Mouse (Mus musculus): ENCODE measurements around the gene Sntb2. TPM values are rescaled to one million over a fixed set of nuclear protein-coding genes. Genes with fewer than 3 reads are reported as not detected.
"Not testable (repeated sequence)": the region's sequence is repeated elsewhere in the genome, so short reads cannot be mapped to it uniquely, and the experiment has no call there.

The Sntb2 gene
- polyA plus RNA-seq, 1 experiment from 2014 or later, result 18.4 TPM

DNA sequence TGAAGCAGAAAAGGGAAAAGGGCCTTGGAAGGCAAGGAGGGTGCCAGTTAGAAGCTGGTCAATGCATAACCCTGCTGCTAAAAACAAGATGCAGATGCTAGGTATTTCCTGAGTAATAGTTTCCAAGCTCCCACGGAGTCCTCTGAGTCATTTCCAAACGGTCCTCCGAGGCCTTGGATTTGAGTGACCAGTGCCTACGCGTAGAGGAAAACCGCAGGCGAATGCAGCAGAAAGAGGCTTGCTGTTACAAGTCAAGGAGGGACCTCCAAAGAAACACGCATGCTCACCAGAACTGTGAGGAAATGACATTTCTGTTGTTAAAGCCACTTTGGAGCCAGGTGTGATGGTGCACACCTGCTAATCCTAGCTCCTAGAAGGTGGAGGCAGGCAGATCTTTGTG, 87.9 kb downstream of the Sntb2 start:
- no peak overlapping the region for H3K9ac ChIP-seq
- H3K36me3 ChIP-seq, result no peaks in the 10 kb centered on the region
- ATAC-seq (ENCODE audit: insufficient number of reproducible peaks, insufficient read depth, low FRiP score, low TSS enrichment), result no peak
- no peak overlapping the region for H3K4me2 ChIP-seq (replicated peaks)
- H3K4me3 ChIP-seq, result no peak overlapping the region
- no peaks in the 10 kb centered on the region for H3K4me1 ChIP-seq
- 87% methylated on average over 8 of the region's 8 CpGs for WGBS
- H3K27me3 ChIP-seq, result no peaks in the 10 kb centered on the region
- H3K9me3 ChIP-seq, result no peaks in the 10 kb centered on the region
- no peak overlapping the region for H3K27ac ChIP-seq

- ATAC-seq (ENCODE audit: insufficient number of reproducible peaks, insufficient read depth, low FRiP score, low TSS enrichment), result no peak
- Histone ChIP-seq H3K4me1 (peaks cover 18% of the 10 kb centered on the region), H3K27me3 (no peaks in the 10 kb centered on the region), H3K9ac (no peak overlapping the region), H3K27ac (no peak overlapping the region), H3K9me3 (no peaks in the 10 kb centered on the region), H3K36me3 (no peaks in the 10 kb centered on the region), H3K4me3 (no peak overlapping the region), H3K4me2 (replicated peaks) (no peak overlapping the region)
- WGBS, result 82% methylated on average over 3 of the region's 3 CpGs
Observed at GRCm38 (mm10) chr8:107029310-107029709, 93.8 kb downstream of the Sntb2 start.

- no peak overlapping the region for H3K9ac ChIP-seq
- no peaks in the 10 kb centered on the region for H3K36me3 ChIP-seq
- ATAC-seq (ENCODE audit: insufficient number of reproducible peaks, insufficient read depth, low FRiP score, low TSS enrichment), result no peak
- H3K9me3 ChIP-seq, result no peaks in the 10 kb centered on the region
- peaks cover 18% of the 10 kb centered on the region for H3K4me1 ChIP-seq
- H3K27ac ChIP-seq, result no peak overlapping the region
- no peaks in the 10 kb centered on the region for H3K27me3 ChIP-seq
- H3K4me3 ChIP-seq, result no peak overlapping the region
- 65% methylated on average over 5 of the region's 5 CpGs for WGBS
- H3K4me2 ChIP-seq (replicated peaks), result no peak overlapping the region
Observed at GRCm38 (mm10) chr8:107030058-107030457, 94.5 kb downstream of the Sntb2 start.

GRCm38 (mm10) chr8:107030650-107031576, 95.4 kb downstream of the Sntb2 start, which contains the start of gene Vps4a:
Gene Vps4a (plus strand): TSS chr8:107031222.
- H3K27me3 ChIP-seq, result no peaks in the 10 kb centered on the region
- WGBS, result 5% methylated on average over 63 of the region's 66 CpGs
- ATAC-seq (ENCODE audit: insufficient number of reproducible peaks, insufficient read depth, low FRiP score, low TSS enrichment), result peak; percentile 94
- H3K9me3 ChIP-seq, result no peaks in the 10 kb centered on the region
- peak within 1 kb of the TSS; percentile 97 for H3K4me3 ChIP-seq
- peak within 1 kb of the TSS; percentile 77 for H3K27ac ChIP-seq
- H3K4me1 ChIP-seq, result peaks cover 18% of the 10 kb centered on the region
- peak within 1 kb of the TSS; percentile 96 for H3K9ac ChIP-seq
- peak within 1 kb of the TSS; percentile 69 for H3K4me2 ChIP-seq (replicated peaks)
- H3K36me3 ChIP-seq, result peaks cover 7% of the 10 kb centered on the region; the same call in 1 of the 2 replicates

- H3K27ac ChIP-seq, result peak overlapping the region; percentile 77
- under 1% methylated on average over 40 of the region's 40 CpGs for WGBS
- no peaks in the 10 kb centered on the region for H3K9me3 ChIP-seq
- peak overlapping the region; percentile 97 for H3K4me3 ChIP-seq
- no peak; the same call in 1 of the 2 replicates for ATAC-seq (ENCODE audit: insufficient number of reproducible peaks, insufficient read depth, low FRiP score, low TSS enrichment)
- peaks cover 12% of the 10 kb centered on the region for H3K36me3 ChIP-seq
- peaks cover 18% of the 10 kb centered on the region for H3K4me1 ChIP-seq
- H3K4me2 ChIP-seq (replicated peaks), result peak overlapping the region; percentile 69
- peak overlapping the region; percentile 96 for H3K9ac ChIP-seq
- no peaks in the 10 kb centered on the region for H3K27me3 ChIP-seq
Observed at GRCm38 (mm10) chr8:107031577-107032090, 96.1 kb downstream of the Sntb2 start.

- H3K27ac ChIP-seq; H3K4me3 ChIP-seq; H3K9ac ChIP-seq; ATAC-seq (ENCODE audit: insufficient number of reproducible peaks, insufficient read depth, low FRiP score, low TSS enrichment); H3K27me3 ChIP-seq; H3K9me3 ChIP-seq; H3K4me2 ChIP-seq (replicated peaks): not testable (repeated sequence)
- H3K36me3 ChIP-seq, result peaks cover 19% of the 10 kb centered on the region
- WGBS, result 95% methylated on average over 2 of the region's 2 CpGs
- peaks cover 18% of the 10 kb centered on the region for H3K4me1 ChIP-seq
Observed at GRCm38 (mm10) chr8:107033609-107034008, 98.1 kb downstream of the Sntb2 start.

DNA sequence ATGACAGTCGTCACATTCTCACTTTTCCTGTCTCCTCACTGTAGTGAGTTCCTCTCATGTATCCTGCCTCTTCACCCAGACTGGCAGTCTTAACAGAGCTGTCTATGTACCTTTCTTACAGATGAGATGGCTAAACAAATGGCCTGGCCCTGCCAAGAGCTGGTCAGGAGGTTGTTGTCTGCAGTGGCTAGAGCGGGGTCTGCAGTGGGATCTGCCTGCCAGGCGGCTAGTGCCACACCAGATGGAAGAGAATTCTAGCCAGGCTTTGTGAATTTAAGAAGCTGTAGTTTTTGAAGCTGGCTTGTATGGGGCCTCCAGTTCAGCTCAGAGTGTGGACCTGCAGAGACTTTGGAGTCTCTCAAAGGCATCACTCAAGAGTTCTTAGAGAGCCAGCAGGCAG, 100.1 kb downstream of the Sntb2 start:
- H3K4me2 ChIP-seq (replicated peaks), result no peak overlapping the region
- H3K36me3 ChIP-seq, result peaks cover 38% of the 10 kb centered on the region
- no peak overlapping the region for H3K27ac ChIP-seq
- H3K4me3 ChIP-seq, result no peak overlapping the region
- H3K9ac ChIP-seq, result no peak overlapping the region
- WGBS, result 86% methylated on average over 3 of the region's 3 CpGs
- no peak for ATAC-seq (ENCODE audit: insufficient number of reproducible peaks, insufficient read depth, low FRiP score, low TSS enrichment)
- no peaks in the 10 kb centered on the region for H3K27me3 ChIP-seq
- no peaks in the 10 kb centered on the region for H3K9me3 ChIP-seq
- peaks cover 18% of the 10 kb centered on the region for H3K4me1 ChIP-seq

DNA sequence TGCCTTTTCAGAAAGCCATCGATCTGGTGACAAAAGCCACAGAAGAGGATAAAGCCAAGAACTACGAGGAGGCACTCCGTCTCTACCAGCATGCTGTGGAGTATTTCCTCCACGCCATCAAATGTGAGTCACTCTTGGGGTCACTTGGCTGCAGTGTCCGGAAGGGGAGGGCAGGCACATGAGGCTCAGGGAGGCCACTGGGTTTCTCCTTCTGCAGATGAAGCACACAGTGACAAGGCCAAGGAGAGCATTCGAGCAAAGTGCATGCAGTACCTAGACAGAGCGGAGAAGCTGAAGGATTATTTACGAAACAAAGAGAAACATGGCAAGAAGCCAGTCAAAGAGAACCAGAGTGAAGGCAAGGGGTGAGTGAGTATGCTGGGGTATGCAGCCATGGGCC, 101.1 kb downstream of the Sntb2 start:
- 93% methylated on average over 8 of the region's 8 CpGs for WGBS
- no peaks in the 10 kb centered on the region for H3K27me3 ChIP-seq
- ATAC-seq (ENCODE audit: insufficient number of reproducible peaks, insufficient read depth, low FRiP score, low TSS enrichment), result no peak

GRCm38 (mm10) chr8:107040632-107041031, 105.1 kb downstream of the Sntb2 start:
- peaks cover 84% of the 10 kb centered on the region for H3K36me3 ChIP-seq
- WGBS, result 82% methylated on average over 7 of the region's 7 CpGs

More for the DNA sequence above, 101.1 kb downstream of the Sntb2 start:
- Histone ChIP-seq H3K4me3 (no peak overlapping the region), H3K4me2 (replicated peaks) (no peak overlapping the region), H3K36me3 (peaks cover 48% of the 10 kb centered on the region), H3K4me1 (peaks cover 18% of the 10 kb centered on the region), H3K9ac (no peak overlapping the region), H3K9me3 (no peaks in the 10 kb centered on the region), H3K27ac (no peak overlapping the region)

GRCm38 (mm10) chr8:107045478-107045877, 109.9 kb downstream of the Sntb2 start:
- Histone ChIP-seq H3K4me2 (replicated peaks) (no peak overlapping the region), H3K4me1 (peaks cover 8% of the 10 kb centered on the region), H3K9me3 (no peaks in the 10 kb centered on the region), H3K4me3 (no peak overlapping the region), H3K36me3 (peaks cover 75% of the 10 kb centered on the region), H3K9ac (no peak overlapping the region), H3K27me3 (no peaks in the 10 kb centered on the region), H3K27ac (no peak overlapping the region)
- no peak for ATAC-seq (ENCODE audit: insufficient number of reproducible peaks, insufficient read depth, low FRiP score, low TSS enrichment)
- WGBS, result 91% methylated on average over 6 of the region's 6 CpGs

More at GRCm38 (mm10) chr8:107040632-107041031, 105.1 kb downstream of the Sntb2 start:
- Histone ChIP-seq H3K27ac (no peak overlapping the region), H3K27me3 (no peaks in the 10 kb centered on the region), H3K4me1 (no peaks in the 10 kb centered on the region), H3K9me3 (no peaks in the 10 kb centered on the region), H3K4me2 (replicated peaks) (no peak overlapping the region), H3K4me3 (no peak overlapping the region), H3K9ac (no peak overlapping the region)
- ATAC-seq (ENCODE audit: insufficient number of reproducible peaks, insufficient read depth, low FRiP score, low TSS enrichment), result no peak

- H3K27me3 ChIP-seq, result no peaks in the 10 kb centered on the region
- H3K4me3 ChIP-seq, result no peak overlapping the region; the same call in 1 of the 2 replicates
- peak overlapping the region; percentile 90; the same call in 1 of the 2 replicates for H3K4me2 ChIP-seq (replicated peaks)
- H3K36me3 ChIP-seq, result peaks cover 76% of the 10 kb centered on the region
- no peak overlapping the region for H3K27ac ChIP-seq
- 89% methylated on average over 5 of the region's 5 CpGs for WGBS
- no peak for ATAC-seq (ENCODE audit: insufficient number of reproducible peaks, insufficient read depth, low FRiP score, low TSS enrichment)
- H3K4me1 ChIP-seq, result peaks cover 8% of the 10 kb centered on the region
- H3K9ac ChIP-seq, result 0 out of 2 replicates have a peak overlapping the region, but pooled peaks have one; percentile 77
- no peaks in the 10 kb centered on the region for H3K9me3 ChIP-seq
Observed at GRCm38 (mm10) chr8:107046976-107047375, 111.4 kb downstream of the Sntb2 start.
